Mouse (Mus musculus): ENCODE results near the gene Grb2. TPM values are rescaled to one million over a fixed set of nuclear protein-coding genes. Genes with fewer than 3 reads are reported as not detected.
"Not testable (repeated sequence)": the region's sequence is repeated elsewhere in the genome, so short reads cannot be mapped to it uniquely, and the experiment has no call there.

The Grb2 gene
- polyA plus RNA-seq, 1 experiment from 2014 or later: 188 TPM

DNA sequence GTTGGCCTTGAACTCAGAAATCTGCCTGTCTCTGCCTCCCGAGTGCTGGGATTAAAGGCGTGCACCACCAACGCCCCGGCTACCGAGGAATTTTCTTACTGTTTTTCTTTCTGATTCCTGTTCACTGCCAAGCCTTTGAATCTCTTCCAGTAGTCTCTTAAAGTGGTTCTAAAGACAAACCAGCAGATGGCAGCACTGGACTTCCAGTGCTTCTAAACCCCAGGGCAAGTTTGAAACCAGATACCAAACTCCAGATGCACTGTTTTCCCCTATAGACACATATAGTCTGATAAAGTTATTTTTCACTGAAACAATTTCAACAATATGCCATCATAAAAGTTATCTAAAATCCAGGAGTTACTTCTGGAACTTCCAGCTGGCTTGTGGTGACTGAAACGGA, 60.9 kb downstream of the Grb2 start:
- peaks cover 7% of the 10 kb centered on the region; the same call in 1 of the 2 replicates for H3K36me3 ChIP-seq (ENCODE audit: control insufficient read depth, insufficient read depth)
- no peak overlapping the region for H3K27ac ChIP-seq (ENCODE audit: low read length)
- ATAC-seq: no peak
- no peak overlapping the region for H3K4me2 ChIP-seq (ENCODE audit: low read length)
- H3K9ac ChIP-seq (replicated peaks; ENCODE audit: low read depth, low read length): no peak overlapping the region
- H3K4me3 ChIP-seq (replicated peaks; ENCODE audit: low read length): no peak overlapping the region
- H3K9me3 ChIP-seq (ENCODE audit: control insufficient read depth, low read length): no peaks in the 10 kb centered on the region
- 34% methylated on average over 6 of the region's 6 CpGs for WGBS
- H3K4me1 ChIP-seq (replicated peaks; ENCODE audit: control insufficient read depth, insufficient read depth, low read length): peaks cover 9% of the 10 kb centered on the region
- H3K27me3 ChIP-seq (replicated peaks; ENCODE audit: control insufficient read depth, insufficient read depth, low read length): no peaks in the 10 kb centered on the region

DNA sequence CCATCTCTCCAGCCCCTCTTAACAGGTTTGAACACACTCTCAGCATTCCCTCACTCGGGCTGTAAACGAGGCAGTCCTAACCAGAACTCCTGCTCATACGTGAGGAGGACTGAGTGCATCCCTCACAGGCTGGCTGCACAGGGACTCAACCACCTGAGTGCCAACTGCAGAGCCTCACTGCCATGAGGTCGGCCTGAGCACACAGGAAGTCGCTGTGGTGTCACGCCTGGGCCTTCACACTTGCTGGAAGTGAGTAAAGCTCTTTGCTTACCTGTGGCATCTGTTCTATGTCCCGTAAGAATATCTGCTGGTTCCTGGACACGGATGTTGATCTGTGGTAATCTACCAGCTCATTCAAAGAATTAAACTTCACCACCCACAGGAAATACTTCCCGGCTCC, 62.0 kb downstream of the Grb2 start:
- Histone ChIP-seq H3K36me3 (ENCODE audit: control insufficient read depth, insufficient read depth) (peaks cover 7% of the 10 kb centered on the region; the same call in 1 of the 2 replicates), H3K27ac (ENCODE audit: low read length) (no peak overlapping the region), H3K4me2 (ENCODE audit: low read length) (no peak overlapping the region), H3K27me3 (replicated peaks; ENCODE audit: control insufficient read depth, insufficient read depth, low read length) (no peaks in the 10 kb centered on the region), H3K4me3 (replicated peaks; ENCODE audit: low read length) (no peak overlapping the region), H3K9me3 (ENCODE audit: control insufficient read depth, low read length) (no peaks in the 10 kb centered on the region), H3K9ac (replicated peaks; ENCODE audit: low read depth, low read length) (no peak overlapping the region), H3K4me1 (replicated peaks; ENCODE audit: control insufficient read depth, insufficient read depth, low read length) (peaks cover 9% of the 10 kb centered on the region)
- ATAC-seq: no peak
- WGBS: 97% methylated on average over 9 of the region's 9 CpGs

DNA sequence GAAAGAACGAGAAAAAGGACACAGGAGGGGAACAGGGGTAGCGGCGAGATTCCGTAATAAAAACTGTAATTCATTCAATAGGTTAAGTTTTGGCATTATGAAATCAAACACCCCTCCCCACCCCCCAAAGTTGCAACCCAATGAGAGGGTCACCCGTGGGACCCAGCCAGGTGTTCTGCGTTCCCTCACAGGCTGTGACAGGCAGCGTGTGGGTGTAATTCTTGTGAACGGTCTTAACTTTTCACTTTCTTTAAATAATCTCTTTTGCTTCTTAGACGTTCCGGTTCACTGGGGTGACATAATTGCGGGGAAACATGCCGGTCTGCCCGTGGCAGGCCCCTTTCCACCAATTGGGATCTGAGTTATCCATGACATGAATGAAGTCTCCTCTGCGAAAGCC, 62.9 kb downstream of the Grb2 start:
- H3K36me3 ChIP-seq (ENCODE audit: control insufficient read depth, insufficient read depth); H3K9ac ChIP-seq (replicated peaks; ENCODE audit: low read depth, low read length); H3K9me3 ChIP-seq (ENCODE audit: control insufficient read depth, low read length); H3K4me3 ChIP-seq (replicated peaks; ENCODE audit: low read length); H3K27me3 ChIP-seq (replicated peaks; ENCODE audit: control insufficient read depth, insufficient read depth, low read length); H3K27ac ChIP-seq (ENCODE audit: low read length); ATAC-seq; H3K4me1 ChIP-seq (replicated peaks; ENCODE audit: control insufficient read depth, insufficient read depth, low read length); H3K4me2 ChIP-seq (ENCODE audit: low read length): not testable (repeated sequence)
- 90% methylated on average over 14 of the region's 14 CpGs for WGBS

DNA sequence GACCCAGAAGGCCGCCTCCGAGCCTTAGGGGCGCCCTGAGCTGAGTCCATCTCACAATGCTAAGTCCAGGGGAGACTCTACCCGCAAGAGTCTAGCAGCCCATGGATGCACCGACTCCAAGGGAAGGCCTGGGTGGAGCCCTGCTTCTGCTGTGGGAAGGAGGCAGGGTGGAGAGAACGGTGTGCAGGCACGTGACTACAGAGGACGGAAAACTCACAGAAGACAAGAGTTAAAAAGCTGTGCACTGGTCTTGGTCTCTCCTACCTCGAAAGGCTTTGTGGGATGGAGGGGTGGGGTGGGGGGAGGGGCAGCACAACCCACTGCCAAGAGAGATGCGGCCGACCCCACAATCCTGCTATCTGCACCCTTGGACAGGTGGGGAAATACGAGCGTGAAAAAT, 64.1 kb downstream of the Grb2 start:
- no peak overlapping the region for H3K4me2 ChIP-seq (ENCODE audit: low read length)
- no peak overlapping the region for H3K27ac ChIP-seq (ENCODE audit: low read length)
- H3K9me3 ChIP-seq (ENCODE audit: control insufficient read depth, low read length): no peaks in the 10 kb centered on the region
- WGBS: 93% methylated on average over 13 of the region's 13 CpGs
- H3K27me3 ChIP-seq (replicated peaks; ENCODE audit: control insufficient read depth, insufficient read depth, low read length): no peaks in the 10 kb centered on the region
- 0 out of 2 replicates have a peak, but pooled peaks cover under 1% of the 10 kb centered on the region for H3K4me1 ChIP-seq (replicated peaks; ENCODE audit: control insufficient read depth, insufficient read depth, low read length)
- ATAC-seq: no peak
- H3K9ac ChIP-seq (replicated peaks; ENCODE audit: low read depth, low read length): no peak overlapping the region
- H3K36me3 ChIP-seq (ENCODE audit: control insufficient read depth, insufficient read depth): peaks cover 7% of the 10 kb centered on the region; the same call in 1 of the 2 replicates
- H3K4me3 ChIP-seq (replicated peaks; ENCODE audit: low read length): no peak overlapping the region

DNA sequence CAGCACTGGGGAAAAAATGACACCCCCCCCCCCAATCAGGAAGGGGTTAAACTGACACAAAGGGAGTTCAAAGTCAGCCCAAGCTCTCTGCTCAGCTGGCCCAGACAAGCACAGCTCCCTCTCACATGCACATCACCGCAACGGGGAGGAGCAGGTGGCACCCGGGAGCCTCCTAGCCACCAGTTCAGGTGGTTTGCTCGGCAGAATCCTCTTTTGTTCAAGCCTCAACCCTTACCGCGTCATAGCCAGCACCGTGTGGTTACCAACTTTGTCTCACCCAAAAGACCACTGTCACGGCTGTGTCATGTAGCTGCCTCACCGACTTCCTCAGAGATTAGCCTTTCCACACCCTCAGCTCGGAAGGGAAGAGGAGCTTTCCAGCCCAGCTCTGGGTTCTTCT, 65.1 kb downstream of the Grb2 start:
- H3K36me3 ChIP-seq (ENCODE audit: control insufficient read depth, insufficient read depth): peaks cover 7% of the 10 kb centered on the region; the same call in 1 of the 2 replicates
- H3K27me3 ChIP-seq (replicated peaks; ENCODE audit: control insufficient read depth, insufficient read depth, low read length): no peaks in the 10 kb centered on the region
- H3K4me2 ChIP-seq (ENCODE audit: low read length): no peak overlapping the region
- no peak overlapping the region for H3K4me3 ChIP-seq (replicated peaks; ENCODE audit: low read length)
- no peaks in the 10 kb centered on the region for H3K9me3 ChIP-seq (ENCODE audit: control insufficient read depth, low read length)
- no peak overlapping the region for H3K27ac ChIP-seq (ENCODE audit: low read length)
- H3K9ac ChIP-seq (replicated peaks; ENCODE audit: low read depth, low read length): no peak overlapping the region
- H3K4me1 ChIP-seq (replicated peaks; ENCODE audit: control insufficient read depth, insufficient read depth, low read length): no peaks in the 10 kb centered on the region
- WGBS: 68% methylated on average over 10 of the region's 10 CpGs
- no peak for ATAC-seq

DNA sequence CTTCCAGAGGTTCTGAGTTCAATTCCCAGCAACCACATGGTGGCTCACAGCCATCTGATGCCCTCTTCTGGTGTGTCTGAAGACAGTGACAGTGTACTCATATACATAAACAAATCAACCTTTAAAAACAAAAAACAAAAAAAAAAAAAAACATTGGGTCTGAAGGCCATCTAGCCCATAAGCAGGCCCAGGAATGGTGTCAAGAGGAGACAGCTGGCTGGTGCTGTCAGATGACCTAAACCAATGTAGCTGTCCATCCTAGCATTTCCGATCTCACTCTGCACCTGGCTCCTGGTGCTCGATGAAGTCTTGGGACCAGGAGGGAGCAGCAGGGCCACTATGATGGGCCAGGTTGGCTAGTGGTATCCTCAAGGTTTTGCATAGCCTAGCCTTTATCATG, 65.7 kb downstream of the Grb2 start:
- Histone ChIP-seq H3K9ac (replicated peaks; ENCODE audit: low read depth, low read length) (no peak overlapping the region), H3K4me2 (ENCODE audit: low read length) (no peak overlapping the region), H3K27ac (ENCODE audit: low read length) (no peak overlapping the region), H3K27me3 (replicated peaks; ENCODE audit: control insufficient read depth, insufficient read depth, low read length) (no peaks in the 10 kb centered on the region), H3K4me1 (replicated peaks; ENCODE audit: control insufficient read depth, insufficient read depth, low read length) (no peaks in the 10 kb centered on the region), H3K36me3 (ENCODE audit: control insufficient read depth, insufficient read depth) (peaks cover 4% of the 10 kb centered on the region; the same call in 1 of the 2 replicates), H3K4me3 (replicated peaks; ENCODE audit: low read length) (no peak overlapping the region), H3K9me3 (ENCODE audit: control insufficient read depth, low read length) (no peaks in the 10 kb centered on the region)
- ATAC-seq: no peak
- 91% methylated on average over 2 of the region's 2 CpGs for WGBS

DNA sequence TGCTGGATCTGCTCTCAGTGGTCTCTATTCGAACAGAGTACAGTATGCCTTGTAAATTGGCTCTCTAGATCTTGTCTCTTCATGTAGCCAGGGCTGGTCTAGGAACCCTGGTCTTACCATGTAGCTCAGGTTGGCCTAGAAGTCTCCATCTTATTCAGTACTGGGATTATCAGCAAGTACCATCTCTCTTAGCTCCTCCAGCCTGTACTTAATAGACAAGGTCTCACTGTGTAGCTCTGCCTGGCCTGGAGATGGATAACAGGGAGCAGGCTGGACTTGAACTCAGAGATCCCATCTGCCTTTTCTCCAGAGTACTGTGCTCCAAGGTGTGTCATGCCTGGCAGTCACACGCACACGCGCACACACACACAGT, 66.7 kb downstream of the Grb2 start:
- ATAC-seq: no peak
- H3K36me3 ChIP-seq (ENCODE audit: control insufficient read depth, insufficient read depth): peaks cover 4% of the 10 kb centered on the region; the same call in 1 of the 2 replicates
- H3K4me1 ChIP-seq (replicated peaks; ENCODE audit: control insufficient read depth, insufficient read depth, low read length): no peaks in the 10 kb centered on the region
- no peak overlapping the region for H3K4me3 ChIP-seq (replicated peaks; ENCODE audit: low read length)
- H3K4me2 ChIP-seq (ENCODE audit: low read length): no peak overlapping the region
- no peak overlapping the region for H3K27ac ChIP-seq (ENCODE audit: low read length)
- no peaks in the 10 kb centered on the region for H3K9me3 ChIP-seq (ENCODE audit: control insufficient read depth, low read length)
- H3K27me3 ChIP-seq (replicated peaks; ENCODE audit: control insufficient read depth, insufficient read depth, low read length): no peaks in the 10 kb centered on the region
- H3K9ac ChIP-seq (replicated peaks; ENCODE audit: low read depth, low read length): no peak overlapping the region
- 84% methylated on average over 4 of the region's 4 CpGs for WGBS

DNA sequence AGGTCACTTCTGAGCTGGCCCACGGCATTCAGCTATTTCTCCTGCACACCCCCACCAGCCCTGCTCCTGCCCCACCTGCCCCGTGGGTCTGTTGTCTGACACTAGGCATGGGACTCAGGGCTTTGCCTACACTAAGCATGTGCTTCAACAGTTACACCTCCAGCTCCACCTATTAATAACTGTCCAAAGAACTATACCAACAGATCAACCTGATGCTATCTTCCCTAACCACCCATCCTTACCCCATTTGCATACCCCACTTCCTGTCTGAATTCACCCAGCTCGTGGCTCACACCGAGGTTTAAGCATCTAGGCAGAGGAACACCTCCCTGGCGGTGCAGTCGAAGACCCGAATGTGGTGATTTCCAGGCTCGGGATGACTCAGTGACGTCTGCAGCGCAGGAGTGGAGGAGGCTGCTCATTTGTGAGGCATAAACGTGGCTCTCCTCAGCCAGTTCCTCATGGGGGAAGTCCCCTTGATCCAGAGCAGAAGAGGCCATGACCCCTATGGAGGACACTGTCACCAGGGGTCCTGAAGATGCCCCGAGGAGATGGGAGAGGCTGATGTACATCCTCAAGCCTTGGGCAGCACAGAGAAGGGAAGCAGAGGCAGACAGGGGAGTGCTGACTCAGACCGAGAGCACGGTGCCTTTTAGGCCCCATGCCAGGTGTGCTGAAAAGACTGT, 67.3 kb downstream of the Grb2 start:
- Histone ChIP-seq H3K4me2 (ENCODE audit: low read length) (no peak overlapping the region), H3K27me3 (replicated peaks; ENCODE audit: control insufficient read depth, insufficient read depth, low read length) (no peaks in the 10 kb centered on the region), H3K4me3 (replicated peaks; ENCODE audit: low read length) (no peak overlapping the region), H3K9me3 (ENCODE audit: control insufficient read depth, low read length) (no peaks in the 10 kb centered on the region), H3K36me3 (ENCODE audit: control insufficient read depth, insufficient read depth) (peaks cover 2% of the 10 kb centered on the region; the same call in 1 of the 2 replicates), H3K4me1 (replicated peaks; ENCODE audit: control insufficient read depth, insufficient read depth, low read length) (no peaks in the 10 kb centered on the region), H3K27ac (ENCODE audit: low read length) (no peak overlapping the region), H3K9ac (replicated peaks; ENCODE audit: low read depth, low read length) (0 out of 2 replicates have a peak overlapping the region, but pooled peaks have one; percentile 25)
- ATAC-seq: no peak
- WGBS: 58% methylated on average over 14 of the region's 14 CpGs

DNA sequence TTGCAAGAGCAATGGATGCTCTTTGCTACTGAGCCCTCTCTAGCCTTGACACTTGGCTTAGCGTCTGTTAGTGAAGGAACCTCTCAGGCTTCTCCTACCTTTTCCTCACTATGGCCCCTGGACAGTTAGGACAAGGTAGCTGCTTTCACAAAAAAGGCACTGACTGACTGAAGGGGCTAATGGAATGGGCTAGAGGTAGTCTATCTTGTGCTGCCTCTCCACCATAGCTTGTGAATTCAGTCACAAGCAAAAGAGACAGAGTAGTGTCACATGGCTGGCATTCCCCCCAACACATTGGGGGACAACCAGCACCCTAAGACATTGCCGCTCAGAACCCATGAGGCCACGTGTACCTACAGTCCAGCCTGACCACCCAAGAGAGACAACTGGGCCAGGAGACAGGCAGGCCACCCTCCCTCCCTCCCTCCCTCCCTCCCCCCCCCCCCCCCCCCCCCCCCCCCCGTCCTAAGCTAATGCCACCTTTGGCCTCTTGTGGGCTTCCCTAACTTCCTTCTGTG, 68.0 kb downstream of the Grb2 start:
- Histone ChIP-seq H3K27me3 (replicated peaks; ENCODE audit: control insufficient read depth, insufficient read depth, low read length) (no peaks in the 10 kb centered on the region), H3K4me1 (replicated peaks; ENCODE audit: control insufficient read depth, insufficient read depth, low read length) (no peaks in the 10 kb centered on the region), H3K4me2 (ENCODE audit: low read length) (no peak overlapping the region), H3K36me3 (ENCODE audit: control insufficient read depth, insufficient read depth) (peaks cover 2% of the 10 kb centered on the region; the same call in 1 of the 2 replicates), H3K9ac (replicated peaks; ENCODE audit: low read depth, low read length) (no peak overlapping the region), H3K9me3 (ENCODE audit: control insufficient read depth, low read length) (no peaks in the 10 kb centered on the region), H3K27ac (ENCODE audit: low read length) (no peak overlapping the region), H3K4me3 (replicated peaks; ENCODE audit: low read length) (no peak overlapping the region)
- no peak for ATAC-seq
- WGBS: 84% methylated on average over 3 of the region's 4 CpGs

Data from forebrain, embryonic 16.5 days (tissue).